Mouse (Mus musculus): ENCODE results near the gene G430095P16Rik. TPM values are rescaled to one million over a fixed set of nuclear protein-coding genes. Genes with fewer than 3 reads are reported as not detected.

G430095P16Rik gene
- polyA plus RNA-seq, 1 experiment from 2014 or later = 3.7 TPM

DNA sequence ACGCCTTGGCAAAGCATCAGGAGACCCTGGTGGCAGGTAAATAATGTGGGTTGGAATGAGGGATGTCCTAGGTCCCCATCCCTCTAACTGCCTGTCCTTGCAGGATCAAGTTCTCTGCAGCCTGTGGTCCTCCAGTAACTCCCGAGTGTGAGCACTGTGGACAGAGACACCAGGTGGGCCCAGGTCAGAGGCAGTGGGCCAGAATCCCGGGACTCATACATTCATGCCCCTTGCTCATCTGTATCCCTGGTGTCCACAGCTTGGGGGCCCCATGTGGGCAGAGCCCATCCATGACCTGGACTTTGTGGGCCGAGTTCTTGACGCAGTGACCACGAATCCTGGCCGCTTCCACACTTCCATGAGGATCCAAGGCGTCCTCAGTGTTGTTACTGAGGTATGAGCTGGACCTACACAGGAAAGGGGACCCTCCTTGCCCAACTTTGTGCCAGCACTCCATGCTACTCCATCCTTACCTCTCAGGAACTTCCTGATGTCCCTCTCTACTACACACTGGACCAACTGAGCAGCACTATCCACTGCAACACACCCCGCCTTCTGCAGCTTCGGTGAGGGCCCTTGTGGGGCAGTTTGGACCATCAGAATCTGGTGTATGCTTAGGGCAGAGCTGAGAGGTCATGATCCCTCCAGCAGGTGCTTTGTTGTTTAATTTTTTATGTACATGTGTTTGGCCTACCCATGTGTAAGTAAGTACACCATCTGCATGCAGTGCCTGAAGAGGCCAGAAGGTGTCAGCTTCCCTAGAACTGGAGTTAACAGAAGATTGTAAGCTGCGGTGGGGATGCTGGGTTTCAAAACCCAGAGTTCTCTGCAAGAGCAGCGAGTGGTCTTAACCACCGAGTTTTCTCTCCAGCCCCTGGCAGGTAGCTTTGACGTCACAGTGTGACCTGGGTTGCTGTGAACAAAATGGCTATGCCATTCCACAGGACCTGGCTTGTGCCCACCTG lies 25.4 kb upstream of the G430095P16Rik start:
- Histone ChIP-seq H3K27ac (no peak overlapping the region), H3K4me2 (replicated peaks) (no peak overlapping the region), H3K4me1 (replicated peaks) (peaks cover 10% of the 10 kb centered on the region; the same call in 1 of the 2 replicates), H3K9ac (no peak overlapping the region), H3K9me3 (no peaks in the 10 kb centered on the region), H3K36me3 (peaks cover 35% of the 10 kb centered on the region), H3K27me3 (replicated peaks) (peaks cover 16% of the 10 kb centered on the region), H3K4me3 (replicated peaks) (no peak overlapping the region)
- ATAC-seq = no peak
- WGBS = 86% methylated on average over 14 of the region's 14 CpGs

DNA sequence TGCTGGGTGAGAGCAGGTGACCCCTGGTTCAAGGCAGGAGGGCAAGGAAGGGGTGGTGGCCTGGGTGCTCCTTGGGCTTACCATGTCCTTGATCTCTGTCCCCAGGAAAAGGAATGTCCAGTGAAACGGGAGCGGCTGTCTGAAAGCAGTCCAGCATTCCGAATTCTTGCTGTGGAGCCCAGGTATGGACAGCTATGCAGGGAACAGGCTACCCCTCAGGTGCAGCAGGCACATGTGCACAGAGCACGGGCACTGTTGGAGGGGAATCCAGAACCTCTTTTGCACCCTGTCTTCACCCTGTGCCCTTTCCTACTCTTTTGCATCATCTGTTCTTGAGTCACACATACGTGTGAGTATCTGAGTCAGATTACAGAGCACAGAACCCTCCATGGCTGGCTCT lies 24.5 kb upstream of the G430095P16Rik start:
- Histone ChIP-seq H3K4me2 (replicated peaks) (no peak overlapping the region), H3K9ac (no peak overlapping the region), H3K4me3 (replicated peaks) (no peak overlapping the region), H3K36me3 (peaks cover 35% of the 10 kb centered on the region), H3K27me3 (replicated peaks) (peaks cover 24% of the 10 kb centered on the region), H3K4me1 (replicated peaks) (peaks cover 10% of the 10 kb centered on the region; the same call in 1 of the 2 replicates), H3K27ac (no peak overlapping the region), H3K9me3 (no peaks in the 10 kb centered on the region)
- no peak for ATAC-seq
- WGBS = 84% methylated on average over 5 of the region's 5 CpGs

DNA sequence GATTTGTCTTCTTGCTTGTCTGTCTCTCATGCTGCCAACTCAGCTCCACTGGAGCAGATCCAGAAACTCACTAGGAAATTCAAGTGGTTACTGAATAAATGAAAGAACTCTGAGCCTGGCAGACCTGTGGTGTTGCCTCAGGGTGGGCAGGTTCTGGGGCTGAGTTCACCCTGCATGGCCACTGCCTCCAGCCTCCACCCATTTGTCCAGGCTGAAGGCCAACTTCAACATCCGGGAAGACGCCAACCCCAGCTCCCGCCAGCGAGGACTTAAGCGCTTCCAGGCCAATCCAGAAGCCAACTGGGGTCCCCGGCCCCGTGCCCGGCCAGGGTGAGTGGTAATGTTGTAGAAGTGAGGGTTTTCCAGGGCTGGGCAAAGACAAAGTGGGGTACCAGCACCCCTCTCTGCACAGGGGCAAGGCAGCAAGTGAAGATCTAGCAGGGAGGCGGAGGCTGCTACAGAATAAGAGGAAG lies 23.8 kb upstream of the G430095P16Rik start:
- Histone ChIP-seq H3K27ac (0 out of 2 replicates have a peak overlapping the region, but pooled peaks have one; percentile 37), H3K4me1 (replicated peaks) (peaks cover 10% of the 10 kb centered on the region; the same call in 1 of the 2 replicates), H3K36me3 (peaks cover 35% of the 10 kb centered on the region), H3K4me3 (replicated peaks) (no peak overlapping the region), H3K9ac (no peak overlapping the region), H3K27me3 (replicated peaks) (peaks cover 31% of the 10 kb centered on the region), H3K4me2 (replicated peaks) (no peak overlapping the region), H3K9me3 (no peaks in the 10 kb centered on the region)
- WGBS = 80% methylated on average over 9 of the region's 9 CpGs
- ATAC-seq = no peak

DNA sequence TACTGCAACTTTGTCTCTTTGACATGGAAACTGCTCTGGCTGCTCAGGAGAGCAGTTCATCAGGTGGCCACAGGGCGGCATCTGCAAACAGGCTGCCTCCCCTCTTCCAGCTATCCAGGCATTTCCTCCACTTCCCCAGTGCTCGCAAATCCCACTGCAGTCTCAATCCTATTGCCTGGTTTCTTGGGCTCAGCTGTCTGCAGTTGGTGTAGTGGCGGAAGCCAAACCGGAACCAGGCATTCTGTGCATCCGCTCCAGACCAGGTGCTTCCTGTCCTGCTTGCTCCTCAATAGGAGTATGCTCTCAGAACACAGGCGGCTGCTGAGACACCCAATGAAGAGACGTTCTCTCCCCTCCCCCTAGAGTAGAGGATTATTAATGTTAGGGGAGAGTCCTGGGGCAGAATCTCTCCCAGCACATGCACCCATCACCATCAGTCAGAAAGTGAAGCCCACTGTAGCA lies 22.9 kb upstream of the G430095P16Rik start:
- Histone ChIP-seq H3K27me3 (replicated peaks) (peaks cover 40% of the 10 kb centered on the region), H3K4me3 (replicated peaks) (no peak overlapping the region), H3K4me2 (replicated peaks) (no peak overlapping the region), H3K27ac (peak overlapping the region; percentile 37; the same call in 1 of the 2 replicates), H3K9ac (no peak overlapping the region), H3K4me1 (replicated peaks) (peaks cover 12% of the 10 kb centered on the region), H3K36me3 (peaks cover 35% of the 10 kb centered on the region), H3K9me3 (no peaks in the 10 kb centered on the region)
- ATAC-seq = peak; percentile 15; the same call in 1 of the 2 replicates
- 56% methylated on average over 7 of the region's 7 CpGs for WGBS

DNA sequence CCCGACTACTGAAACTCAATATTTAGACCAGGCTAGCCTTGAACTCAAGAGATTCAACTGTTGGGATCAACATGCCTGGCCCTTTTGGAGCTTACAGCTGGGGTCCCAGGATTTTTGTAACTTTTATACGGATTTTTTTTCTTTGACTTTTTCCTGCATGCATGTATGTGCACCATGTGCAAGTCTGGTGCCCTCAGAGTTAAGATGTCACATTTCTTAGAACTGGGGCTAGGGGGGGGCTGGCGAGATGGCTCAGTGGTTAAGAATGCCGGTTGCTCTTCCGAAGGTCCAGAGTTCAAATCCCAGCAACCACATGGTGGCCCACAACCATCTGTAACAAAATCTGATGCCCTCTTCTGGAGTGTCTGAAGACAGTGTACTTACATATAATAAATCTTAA lies 22.3 kb upstream of the G430095P16Rik start:
- Histone ChIP-seq H3K36me3 (peaks cover 29% of the 10 kb centered on the region; the same call in 1 of the 2 replicates), H3K27ac (no peak overlapping the region), H3K4me1 (replicated peaks) (peaks cover 19% of the 10 kb centered on the region), H3K27me3 (replicated peaks) (peaks cover 46% of the 10 kb centered on the region), H3K9ac (no peak overlapping the region), H3K9me3 (no peaks in the 10 kb centered on the region), H3K4me2 (replicated peaks) (no peak overlapping the region), H3K4me3 (replicated peaks) (no peak overlapping the region)
- WGBS = 82% methylated on average over 5 of the region's 5 CpGs
- ATAC-seq = no peak

DNA sequence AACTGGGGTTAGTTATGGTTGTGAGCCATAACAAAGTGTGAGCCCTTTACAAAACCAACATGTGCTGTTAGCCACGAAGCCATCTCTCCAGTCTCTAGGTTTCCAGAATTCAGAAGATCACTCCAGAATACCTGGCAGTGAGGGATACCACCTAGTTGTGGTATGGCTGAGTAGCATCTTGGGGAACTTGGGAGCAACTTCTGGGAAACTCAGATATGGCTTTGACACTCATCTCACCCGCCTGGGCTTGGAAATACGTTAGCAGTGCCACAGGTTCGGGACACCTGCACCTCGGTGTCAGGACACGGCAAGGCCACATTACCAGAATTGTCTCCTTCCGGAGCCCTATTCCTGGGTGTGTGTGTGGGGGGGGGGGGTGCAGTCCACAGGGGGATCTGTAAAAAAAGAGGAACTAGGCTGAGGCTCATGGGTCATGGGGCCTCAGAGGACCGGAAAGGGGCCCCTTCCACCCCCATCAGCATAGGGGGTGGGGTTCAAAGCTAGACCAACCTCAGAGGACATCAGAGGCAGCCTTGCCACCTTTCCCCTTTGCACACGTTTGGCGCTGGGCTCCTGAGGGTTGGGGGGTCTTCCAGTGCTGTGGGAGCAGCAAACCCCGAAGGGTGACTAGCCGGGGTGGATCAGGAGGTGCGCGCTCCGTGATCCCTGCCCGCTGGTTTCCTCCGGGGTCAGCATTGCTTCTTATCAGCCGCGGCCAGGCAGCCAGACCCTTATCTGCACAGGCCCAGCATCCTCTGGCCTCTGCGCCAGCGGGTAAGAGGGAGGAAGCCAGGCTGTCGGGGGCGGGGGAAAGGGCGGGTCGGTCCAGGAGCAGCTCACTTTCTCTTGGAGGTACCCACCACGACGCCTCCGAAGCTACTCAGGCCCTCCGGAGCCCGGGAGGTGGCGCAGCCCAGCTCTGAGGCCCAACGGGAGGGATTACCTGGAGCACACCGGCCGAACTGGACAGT lies 21.6 kb upstream of the G430095P16Rik start, which contains the start of gene Lyl1:
Gene Lyl1, plus strand, starts transcription at position 517 of the 971 bp plus-strand sequence.
- Histone ChIP-seq H3K27me3 (replicated peaks) (peaks cover 49% of the 10 kb centered on the region), H3K27ac (peak within 1 kb of the TSS; percentile 51; the same call in 1 of the 2 replicates), H3K9ac (no peak within 1 kb of the TSS), H3K4me3 (replicated peaks) (peak within 1 kb of the TSS; percentile 21), H3K36me3 (peaks cover 27% of the 10 kb centered on the region; the same call in 1 of the 2 replicates), H3K9me3 (no peaks in the 10 kb centered on the region), H3K4me1 (replicated peaks) (peaks cover 21% of the 10 kb centered on the region), H3K4me2 (replicated peaks) (peak within 1 kb of the TSS; percentile 31)
- peak; percentile 67 for ATAC-seq
- 9% methylated on average over 34 of the region's 34 CpGs for WGBS

DNA sequence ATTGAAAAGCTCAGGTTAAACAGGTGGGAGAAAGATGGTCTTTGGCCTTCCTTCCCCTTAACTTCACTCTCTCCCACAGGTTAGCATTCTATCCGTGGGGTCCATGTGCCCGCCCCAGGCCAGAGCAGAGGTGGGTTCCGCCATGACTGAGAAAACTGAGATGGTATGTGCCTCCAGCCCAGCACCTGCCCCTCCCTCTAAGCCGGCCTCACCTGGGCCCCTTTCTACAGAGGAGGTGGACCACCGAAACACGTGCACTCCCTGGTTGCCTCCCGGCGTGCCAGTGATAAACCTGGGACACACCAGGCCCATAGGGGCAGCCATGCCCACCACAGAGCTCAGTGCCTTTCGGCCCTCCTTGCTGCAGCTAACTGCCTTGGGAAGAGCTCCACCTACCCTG lies 20.2 kb upstream of the G430095P16Rik start:
- Histone ChIP-seq H3K9me3 (no peaks in the 10 kb centered on the region), H3K27ac (no peak overlapping the region), H3K4me3 (replicated peaks) (peak overlapping the region; percentile 21; the same call in 1 of the 2 replicates), H3K4me2 (replicated peaks) (peak overlapping the region; percentile 31), H3K27me3 (replicated peaks) (peaks cover 61% of the 10 kb centered on the region), H3K36me3 (peaks cover 14% of the 10 kb centered on the region; the same call in 1 of the 2 replicates), H3K9ac (no peak overlapping the region), H3K4me1 (replicated peaks) (peaks cover 33% of the 10 kb centered on the region)
- WGBS = 75% methylated on average over 9 of the region's 9 CpGs
- ATAC-seq = no peak

DNA sequence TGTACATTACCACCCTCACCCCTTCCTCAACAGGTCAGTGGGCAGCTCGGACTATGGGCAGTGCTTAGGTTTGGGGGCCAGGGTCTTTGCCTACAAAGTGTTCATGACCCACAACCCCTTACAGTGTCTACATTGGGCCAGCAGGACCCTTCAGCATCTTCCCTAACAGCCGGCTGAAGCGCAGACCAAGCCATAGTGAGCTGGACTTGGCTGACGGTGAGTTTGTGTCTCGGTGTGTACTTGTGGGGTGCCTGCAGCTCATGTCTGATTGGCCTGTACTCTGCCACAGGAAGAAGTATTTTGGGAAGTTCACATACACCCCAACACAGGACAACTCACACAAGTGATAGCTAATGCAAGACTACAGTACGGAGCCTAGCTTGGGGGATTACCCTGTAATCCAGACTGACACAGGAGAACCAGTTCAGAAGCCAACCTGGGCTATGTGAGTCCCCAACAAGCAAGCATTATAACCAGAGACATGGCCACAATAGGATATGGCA lies 19.8 kb upstream of the G430095P16Rik start:
- 0 out of 2 replicates have a peak overlapping the region, but pooled peaks have one; percentile 21 for H3K4me3 ChIP-seq (replicated peaks)
- no peak for ATAC-seq
- H3K27me3 ChIP-seq (replicated peaks) = peaks cover 66% of the 10 kb centered on the region
- peaks cover 38% of the 10 kb centered on the region for H3K4me1 ChIP-seq (replicated peaks)
- no peak overlapping the region for H3K9ac ChIP-seq
- H3K27ac ChIP-seq = no peak overlapping the region
- H3K9me3 ChIP-seq = no peaks in the 10 kb centered on the region
- H3K36me3 ChIP-seq = 0 out of 2 replicates have a peak, but pooled peaks cover 11% of the 10 kb centered on the region
- WGBS = 85% methylated on average over 6 of the region's 6 CpGs
- peak overlapping the region; percentile 54 for H3K4me2 ChIP-seq (replicated peaks)

DNA sequence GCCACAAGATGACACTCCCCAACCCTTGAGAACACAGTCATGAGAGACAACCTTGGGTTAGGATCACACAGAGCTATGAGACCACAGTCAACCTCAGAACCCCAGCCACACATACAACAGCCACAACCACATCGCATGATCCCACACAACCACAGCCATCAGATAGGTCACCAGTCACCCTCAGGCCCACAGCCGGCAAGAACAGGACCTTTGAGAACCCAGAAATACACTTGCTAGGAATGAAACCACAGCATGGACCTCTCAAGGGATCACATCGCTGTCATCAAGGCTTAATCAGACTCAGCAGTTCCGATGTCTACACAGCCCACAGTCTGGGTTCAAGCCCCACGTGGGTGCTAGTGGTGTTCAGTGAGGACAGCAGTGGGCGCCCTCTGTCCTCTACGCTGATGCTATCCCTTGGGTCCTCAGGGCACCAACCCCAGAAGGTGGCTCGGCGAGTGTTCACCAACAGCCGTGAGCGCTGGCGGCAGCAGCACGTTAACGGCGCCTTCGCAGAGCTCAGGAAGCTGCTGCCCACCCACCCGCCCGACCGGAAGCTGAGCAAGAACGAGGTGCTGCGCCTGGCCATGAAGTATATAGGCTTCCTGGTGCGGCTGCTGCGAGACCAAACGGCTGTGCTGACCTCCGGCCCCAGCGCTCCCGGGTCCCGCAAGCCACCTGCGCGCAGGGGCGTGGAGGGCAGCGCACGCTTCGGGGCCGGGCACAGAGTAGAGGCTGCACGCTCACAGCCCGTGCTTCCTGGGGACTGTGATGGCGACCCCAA lies 19.1 kb upstream of the G430095P16Rik start:
- Histone ChIP-seq H3K4me2 (replicated peaks) (peak overlapping the region; percentile 54), H3K27ac (no peak overlapping the region), H3K27me3 (replicated peaks) (peaks cover 71% of the 10 kb centered on the region), H3K4me3 (replicated peaks) (peak overlapping the region; percentile 13), H3K9me3 (no peaks in the 10 kb centered on the region), H3K36me3 (0 out of 2 replicates have a peak, but pooled peaks cover 5% of the 10 kb centered on the region), H3K9ac (no peak overlapping the region), H3K4me1 (replicated peaks) (peaks cover 41% of the 10 kb centered on the region)
- 14% methylated on average over 38 of the region's 38 CpGs for WGBS
- 0 out of 2 replicates have a peak, but pooled peaks have one; percentile 3 for ATAC-seq

DNA sequence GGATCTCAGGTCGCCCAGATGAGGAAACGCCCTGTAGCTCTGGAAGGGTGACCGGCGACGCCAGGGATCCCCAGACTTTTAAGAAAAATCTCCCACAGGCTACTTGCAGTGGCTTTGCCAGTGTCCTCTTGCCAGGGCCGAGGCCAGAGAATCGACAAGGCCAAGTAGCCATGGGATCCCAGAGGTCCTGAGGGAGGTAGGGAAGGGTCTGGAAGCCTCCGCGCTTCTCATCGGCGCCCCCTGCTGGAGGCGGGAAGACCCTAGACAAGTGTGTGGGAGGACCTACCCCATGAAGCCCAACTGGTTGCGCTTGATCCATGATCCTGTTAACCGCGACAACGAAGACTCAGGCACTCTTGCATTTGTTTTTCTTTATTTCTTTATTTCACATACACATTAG lies 18.5 kb upstream of the G430095P16Rik start:
- Histone ChIP-seq H3K27ac (no peak overlapping the region), H3K4me2 (replicated peaks) (peak overlapping the region; percentile 54), H3K4me3 (replicated peaks) (peak overlapping the region; percentile 13), H3K9me3 (no peaks in the 10 kb centered on the region), H3K36me3 (0 out of 2 replicates have a peak, but pooled peaks cover 1% of the 10 kb centered on the region), H3K4me1 (replicated peaks) (peaks cover 42% of the 10 kb centered on the region), H3K27me3 (replicated peaks) (peaks cover 76% of the 10 kb centered on the region), H3K9ac (no peak overlapping the region)
- 4% methylated on average over 16 of the region's 16 CpGs for WGBS
- ATAC-seq = peak; percentile 50
